Mouse (Mus musculus): ENCODE results near the gene Gm20931.
"Not testable (repeated sequence)": the region's sequence is repeated elsewhere in the genome, so short reads cannot be mapped to it uniquely, and the experiment has no call there.

Gm20931 gene

DNA sequence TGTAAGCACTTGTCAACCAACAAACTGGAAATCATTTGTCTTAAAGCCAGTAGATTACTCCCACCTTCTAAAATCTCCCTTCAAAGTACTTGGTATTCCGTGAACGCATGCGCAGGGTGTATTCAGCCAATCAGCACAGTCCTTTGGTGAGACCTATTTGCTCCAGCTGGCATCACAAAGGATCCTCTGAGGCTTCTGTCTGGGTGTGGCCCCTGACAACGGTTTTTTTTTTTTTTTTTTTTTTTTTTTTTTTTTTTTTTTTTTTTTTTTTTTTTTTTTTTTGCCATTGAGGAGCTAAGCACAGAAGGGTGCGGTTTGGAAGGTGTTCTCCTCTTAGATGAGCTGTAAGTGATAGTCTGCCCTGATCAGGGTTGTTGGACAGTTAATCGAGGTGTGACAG is at the start of gene Gm20931:
Gene Gm20931, plus strand, starts transcription at position 301 of the 400 bp plus-strand sequence.
- DNase-seq: not testable (repeated sequence)
